Mouse (Mus musculus) spleen, postnatal 14 days (tissue): Measurements from ENCODE around the gene Taco1.

Experiments
- DNase-seq, 2 experiments: peaks; one replicate each; pipeline ENCODE4 v3.0.0; 2021 to 2022; ENCODE audit warnings: low spot score in 2 of 2

The Taco1 gene

DNA sequence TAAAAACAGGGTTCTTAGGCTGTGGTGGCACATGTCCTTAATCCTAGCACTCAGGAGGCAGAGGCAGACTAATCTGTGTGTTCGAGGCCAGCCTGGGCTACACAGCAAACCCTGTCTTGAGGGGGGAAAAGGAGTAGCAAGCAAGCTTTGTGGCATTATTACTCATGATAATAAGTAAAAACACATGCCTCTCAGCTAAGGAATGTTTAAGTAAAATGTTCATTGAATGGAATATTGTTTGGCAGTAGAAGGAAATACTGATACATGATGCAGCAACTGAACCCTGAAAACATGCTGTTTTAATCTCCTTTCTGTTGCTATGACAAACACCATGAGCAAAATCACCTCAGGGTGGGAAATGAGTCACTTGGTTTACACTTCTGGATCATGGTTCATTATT is 4.5 kb upstream of the Taco1 start:
- DNase-seq = no peak

DNA sequence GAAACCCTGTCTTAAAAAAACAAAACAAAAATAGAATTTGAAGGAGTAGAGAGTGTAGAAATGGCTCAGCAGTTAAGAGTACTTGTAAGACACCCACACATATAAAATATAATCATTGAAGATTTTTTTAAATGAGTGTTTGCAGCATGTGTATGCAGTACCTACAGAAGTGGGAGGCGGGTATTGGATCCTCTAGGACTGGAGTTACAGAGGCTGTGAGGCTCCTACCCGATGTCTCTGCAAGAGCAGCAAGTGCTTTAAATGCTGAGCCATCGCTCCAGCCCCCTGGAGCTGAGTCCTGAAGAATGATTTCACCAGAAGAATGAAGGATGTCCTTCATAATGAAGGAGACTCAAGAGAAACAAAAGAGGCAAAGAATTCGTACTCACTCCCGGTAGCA is 2.1 kb upstream of the Taco1 start:
- DNase-seq = no peak

DNA sequence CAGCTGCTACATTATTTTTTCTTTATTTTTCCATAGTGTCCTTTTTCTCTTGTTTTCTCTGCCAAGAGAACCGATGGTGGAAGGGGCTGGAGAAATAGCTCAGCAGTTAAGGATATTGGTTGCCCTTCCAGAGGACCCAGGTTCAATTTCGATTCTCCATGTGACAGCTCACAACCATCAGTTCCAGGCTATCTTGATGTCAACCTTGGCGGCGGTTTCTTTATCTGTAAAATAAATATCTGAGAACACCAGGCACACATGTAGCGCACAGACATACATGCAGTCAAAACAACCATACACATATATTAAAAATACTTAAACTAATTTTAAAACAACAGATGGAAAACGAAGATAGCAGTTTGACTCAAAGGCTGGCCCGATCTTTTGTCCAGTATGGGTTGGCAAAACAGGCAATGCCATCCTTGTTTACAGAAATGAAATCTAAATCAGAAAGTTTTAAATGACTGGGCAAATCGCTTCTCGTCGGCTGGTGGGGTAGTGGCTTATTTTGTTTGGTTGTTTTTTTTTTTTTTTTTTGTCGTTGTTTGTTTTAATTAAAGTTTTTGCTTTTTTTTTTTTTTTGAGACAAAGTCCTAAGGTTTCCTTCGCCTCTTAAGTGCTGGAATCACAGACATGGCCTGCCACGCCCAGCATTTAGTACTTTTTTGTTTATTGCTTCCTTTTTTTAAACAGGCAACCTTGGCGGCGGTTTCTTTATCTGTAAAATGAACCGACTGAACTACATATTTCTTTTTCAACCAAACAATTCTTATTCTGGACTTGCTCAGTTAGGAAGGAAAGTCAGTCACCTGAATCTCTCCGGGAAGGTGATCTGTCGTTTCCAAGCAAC is 563 bp upstream of the Taco1 start:
- no peak for DNase-seq

DNA sequence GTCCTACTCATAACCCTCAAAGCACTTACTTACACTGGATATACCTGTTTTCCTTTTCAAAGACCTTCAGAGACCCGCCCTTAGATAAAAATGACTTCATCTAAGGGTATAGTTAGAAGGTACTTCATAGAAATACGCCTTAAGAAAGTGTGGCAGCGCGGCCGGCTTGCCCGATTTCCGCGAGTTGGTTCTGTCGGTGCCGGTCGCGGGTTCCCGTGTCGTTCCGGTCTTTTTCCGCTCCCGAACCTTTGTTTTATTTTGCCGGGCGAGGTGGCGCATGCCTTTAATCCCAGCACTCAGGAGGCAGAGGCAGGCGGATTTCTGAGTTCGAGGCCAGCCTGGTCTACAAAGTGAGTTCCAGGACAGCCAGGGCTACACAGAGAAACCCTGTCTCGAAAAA is 755 bp downstream of the Taco1 start:
- peak in 1 of 2 experiments; percentile 29 for DNase-seq

DNA sequence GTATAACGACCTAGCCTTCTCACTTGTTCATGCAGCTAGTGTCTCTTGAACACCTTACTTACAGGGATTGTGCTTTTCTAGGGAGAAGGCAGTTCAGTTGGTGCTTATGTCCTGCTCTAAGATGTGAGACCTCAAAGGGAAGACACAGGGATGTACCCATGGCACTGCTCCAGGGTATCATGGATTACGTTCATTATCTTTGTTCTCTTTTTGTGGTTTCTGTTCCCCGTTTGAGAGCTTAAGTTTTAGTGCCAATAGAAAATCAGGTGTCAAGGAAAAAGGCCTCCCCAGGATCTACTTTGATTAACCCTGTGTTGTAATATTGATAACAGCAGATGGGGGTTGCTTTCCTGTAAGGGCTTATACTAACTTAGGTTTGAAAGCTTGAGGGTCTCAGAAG is 7.9 kb downstream of the Taco1 start:
- DNase-seq = no peak

DNA sequence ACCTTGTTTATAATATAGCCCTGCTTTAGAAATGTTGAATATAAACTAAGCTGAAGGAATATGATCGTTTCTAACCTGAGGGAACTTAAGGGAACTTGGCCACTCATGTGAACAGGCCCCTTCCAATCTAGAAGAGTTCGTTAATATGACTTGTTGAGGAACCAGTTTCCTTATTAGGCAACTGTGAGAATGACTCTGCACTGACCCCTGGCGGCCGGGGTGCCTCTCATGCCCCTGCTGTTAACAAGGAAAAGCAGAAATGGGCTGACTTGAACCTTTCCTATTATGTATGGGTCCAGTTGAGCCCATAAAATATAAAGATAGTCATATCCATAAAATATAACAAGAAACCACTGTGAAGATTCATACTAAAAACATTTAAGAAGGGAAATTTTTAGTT is 10.5 kb downstream of the Taco1 start:
- DNase-seq = peak; percentile 59 to 76

DNA sequence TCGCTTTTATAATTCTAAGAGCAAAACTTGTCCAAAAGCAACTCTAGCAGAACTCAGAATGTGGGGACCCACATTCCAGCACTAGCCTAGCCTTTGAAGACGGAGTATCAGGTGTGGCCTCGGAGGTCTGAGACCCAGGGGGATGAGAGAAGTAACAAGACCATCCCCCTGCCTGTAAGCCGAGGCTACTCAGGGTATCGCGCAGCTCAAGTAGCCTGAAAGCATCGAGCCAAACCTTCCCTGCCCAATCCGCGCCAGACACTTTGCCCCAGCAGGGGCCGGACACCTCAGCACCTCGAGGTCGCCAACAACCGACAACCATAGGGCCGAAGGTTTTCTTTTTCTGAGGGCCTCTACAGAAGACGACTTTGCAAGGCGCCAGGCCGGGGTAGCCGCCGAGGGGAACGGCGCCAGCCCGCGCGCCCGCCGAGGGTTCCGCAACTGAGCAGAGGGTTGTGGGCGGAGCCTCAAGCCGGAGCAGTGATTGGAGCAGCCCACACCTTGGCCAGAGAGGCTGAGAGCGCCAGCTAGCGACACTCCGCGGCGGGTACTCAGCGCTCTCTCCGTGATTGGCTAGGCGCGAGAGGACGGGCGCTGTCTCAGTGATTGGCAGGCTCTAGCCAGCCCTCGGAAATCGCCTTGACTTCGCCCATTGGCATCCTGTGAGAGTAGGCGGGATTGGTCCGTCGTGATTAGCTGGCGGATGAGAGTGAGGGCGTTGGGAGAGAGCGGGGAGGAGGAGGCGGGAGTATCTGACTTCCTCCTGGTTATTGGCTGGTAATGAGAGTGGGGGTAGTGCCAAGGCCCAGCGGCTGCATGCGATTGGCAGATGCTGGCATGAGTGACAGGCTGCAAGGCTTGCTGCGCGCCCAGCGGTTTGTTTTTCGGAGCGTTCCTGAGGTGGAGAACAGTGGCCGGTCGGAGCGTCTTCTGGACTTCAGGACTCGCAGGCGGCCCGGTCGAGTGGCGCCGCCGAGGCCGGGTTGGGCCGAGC is 18.1 kb downstream of the Taco1 start, which contains the start of gene Map3k3:
Map3k3 (plus strand) TSS at position 906 of the 994 bp plus-strand sequence.
- peak; percentile 91 to 92 for DNase-seq

DNA sequence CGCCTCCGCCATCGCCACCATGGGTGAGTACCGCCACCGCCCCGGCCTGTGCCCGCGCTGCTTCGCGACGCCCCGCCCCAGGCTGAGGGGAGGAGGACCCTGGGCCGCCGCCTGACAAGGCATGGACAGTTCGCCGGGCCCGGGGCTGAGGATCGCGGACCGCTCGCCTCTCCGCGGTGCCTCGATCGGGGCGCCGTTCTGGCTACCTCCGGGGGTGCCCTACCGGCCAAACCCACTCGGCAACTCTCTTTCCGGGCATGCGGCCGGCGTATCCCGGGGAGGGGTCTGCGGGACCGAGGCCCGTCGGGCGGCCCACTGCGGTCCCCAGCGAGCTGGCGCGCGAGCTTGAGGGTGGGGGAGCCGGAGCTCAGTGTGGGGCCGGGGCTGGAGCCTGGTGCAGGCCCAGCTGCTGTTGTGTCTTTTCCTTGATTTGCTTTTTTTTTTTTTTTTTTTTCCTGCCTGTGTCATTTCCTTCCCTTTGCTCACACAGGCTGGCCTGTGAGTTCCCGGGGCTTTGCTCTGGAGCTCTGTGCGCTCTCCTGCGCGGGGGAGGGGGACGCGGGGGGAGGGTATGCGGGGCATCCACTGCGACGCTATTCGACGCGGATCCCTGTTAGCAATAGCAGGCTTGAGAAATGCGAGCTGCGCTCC is 19.2 kb downstream of the Taco1 start:
- DNase-seq = peak; percentile 49 to 59

DNA sequence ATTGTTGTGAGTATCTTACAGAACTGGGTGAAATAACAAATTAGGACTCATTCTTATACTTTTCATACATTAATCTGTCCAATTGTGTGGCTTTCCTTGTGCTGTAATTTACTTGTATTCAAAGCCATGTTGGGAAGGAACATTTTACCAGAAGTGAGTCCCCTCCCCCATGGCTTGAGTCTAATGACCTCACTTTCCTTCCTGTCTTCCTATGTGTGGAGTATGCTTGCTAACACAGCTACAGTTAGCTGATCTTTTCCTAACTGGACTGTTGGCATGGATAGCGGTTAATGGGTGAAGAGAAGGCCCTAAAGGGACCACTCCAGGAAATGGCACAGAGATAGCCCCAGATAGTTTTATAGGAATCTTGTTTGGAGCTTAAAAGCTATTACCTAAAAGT is 32.4 kb downstream of the Taco1 start:
- DNase-seq = no peak

DNA sequence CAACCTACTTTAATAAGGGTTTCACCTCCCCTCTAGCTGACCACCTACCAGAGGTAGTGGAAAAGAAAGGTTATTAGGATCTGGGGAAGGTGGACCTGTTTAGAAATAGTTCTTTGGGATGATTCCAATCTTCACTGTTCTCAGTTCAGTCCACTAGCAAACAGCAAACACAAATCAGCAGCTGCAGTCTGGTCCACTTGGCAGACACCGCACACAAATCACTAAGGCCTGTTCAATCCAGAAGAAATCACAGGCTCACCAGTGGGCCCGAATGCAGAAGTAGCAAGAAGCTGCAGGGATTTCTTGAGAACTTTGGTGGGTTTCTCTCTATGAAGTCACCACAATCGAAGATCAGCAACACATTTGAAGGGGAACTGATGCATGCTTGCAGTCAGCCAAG is 37.0 kb downstream of the Taco1 start:
- DNase-seq = no peak

DNA sequence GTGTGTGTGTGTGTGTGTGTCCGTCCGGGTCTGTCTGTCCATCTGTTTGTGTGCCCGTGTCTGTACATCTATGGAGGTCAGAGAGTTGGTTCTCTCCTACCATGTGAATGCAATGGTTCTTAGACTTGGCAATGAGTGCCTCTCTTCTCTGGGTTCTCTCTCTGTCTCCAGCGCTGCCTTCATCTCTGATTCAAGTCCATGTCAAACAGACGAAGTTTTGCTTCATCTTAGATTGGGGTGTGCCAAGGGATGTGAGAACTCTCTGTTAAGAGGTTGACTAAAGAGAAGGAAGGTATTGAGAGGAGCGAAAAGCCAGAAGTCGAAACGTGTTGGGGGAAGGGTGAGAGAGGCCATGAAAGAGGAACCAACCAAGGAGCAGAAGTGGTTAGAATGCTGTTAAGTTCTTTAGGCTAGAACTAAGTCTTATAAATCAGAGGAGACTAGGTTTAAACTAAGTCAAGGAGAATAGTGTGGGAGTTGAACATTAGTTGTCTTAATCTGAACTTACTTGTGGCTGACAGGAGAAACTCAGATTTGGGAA is 40.3 kb downstream of the Taco1 start:
- peak in 1 of 2 experiments; percentile 27 for DNase-seq

DNA sequence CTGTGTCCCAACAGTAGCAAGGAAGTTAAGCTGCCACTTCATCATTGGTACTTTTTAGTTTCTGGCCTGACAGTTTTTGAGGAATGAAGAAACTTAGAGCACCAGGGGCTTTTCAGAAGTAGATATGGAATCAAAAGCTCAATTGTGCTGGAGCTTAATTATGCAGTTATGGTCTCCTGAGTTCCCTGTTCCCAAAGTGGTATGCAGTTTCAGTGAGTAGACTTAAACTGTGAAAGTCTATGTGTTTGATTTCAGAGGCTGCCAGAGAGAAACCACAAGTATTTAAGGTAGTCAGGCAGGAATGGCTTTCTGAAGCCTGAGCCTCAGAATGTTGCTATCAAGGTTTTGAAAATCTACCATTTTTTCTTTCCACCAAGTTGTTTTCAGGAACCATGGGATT is 45.8 kb downstream of the Taco1 start:
- no peak for DNase-seq

DNA sequence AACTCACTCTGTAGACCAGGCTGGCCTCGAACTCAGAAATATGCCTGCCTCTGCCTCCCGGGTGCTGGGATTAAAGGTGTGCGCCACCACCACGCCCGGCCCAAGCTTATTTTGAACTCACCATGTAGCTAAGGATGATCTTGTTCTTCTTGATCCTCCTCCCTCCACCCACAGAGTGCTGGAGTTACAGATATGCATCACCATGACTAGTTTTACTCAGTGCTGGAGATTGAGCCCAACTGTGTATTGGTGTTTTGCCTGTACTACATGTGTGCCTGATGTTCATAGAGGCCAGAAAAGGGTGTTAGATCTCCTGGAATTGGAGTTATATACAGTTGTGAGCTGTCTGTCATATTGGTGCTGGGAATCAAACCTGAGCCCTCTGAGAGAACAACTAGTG is 56.4 kb downstream of the Taco1 start:
- DNase-seq = no peak

DNA sequence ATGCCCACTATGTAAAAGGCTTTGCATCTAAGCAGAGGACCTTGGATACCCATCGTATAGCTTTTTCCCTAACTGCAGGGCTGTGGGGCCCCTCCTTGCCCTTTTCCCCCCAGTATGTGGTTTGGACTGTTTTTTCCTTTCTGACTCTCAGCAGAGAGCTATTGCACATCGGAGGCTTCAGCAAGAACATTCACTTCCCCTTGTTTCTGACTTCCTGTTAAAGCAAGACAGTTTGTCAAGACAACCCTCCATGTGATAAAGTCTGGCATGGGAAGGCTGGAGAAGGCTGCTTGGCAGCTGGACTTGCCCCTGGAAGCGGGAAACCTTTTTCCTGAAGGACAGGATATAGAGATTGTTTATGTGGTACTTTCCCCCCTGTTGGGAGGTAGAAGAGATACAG is 56.9 kb downstream of the Taco1 start:
- peak; percentile 8 to 10 for DNase-seq
